Mouse (Mus musculus) neural tube, embryonic 14.5 days (tissue): ENCODE data around the gene Rce1. TPM values are rescaled to one million over a fixed set of nuclear protein-coding genes. Genes with fewer than 3 reads are reported as not detected.

Source experiments
- ATAC-seq: fragments of 200-750 bp; cut with Nextera tagmentation; 2 replicates; pipeline ENCODE4 v1.8.0; 2017; ENCODE audit warnings: low read depth, mild to moderate bottlenecking, moderate TSS enrichment, moderate library complexity
- H3K27ac ChIP-seq: fragments of 300-500 bp; sonication (generic); 2 replicates; pipeline ENCODE4 v1.5.1; 2014; ENCODE audit warnings: low read depth, mild to moderate bottlenecking, control low read depth, low read length, moderate library complexity, mixed read lengths
- H3K27me3 ChIP-seq: fragments of 300-500 bp; sonication (generic); 2 replicates; pipeline ENCODE4 v1.6.1; 2014; ENCODE audit warnings: low read length; ENCODE audit not compliant: control insufficient read depth, insufficient read depth
- H3K36me3 ChIP-seq: fragments of 300-500 bp; sonication (generic); 2 replicates; pipeline ENCODE4 v1.6.1; 2014; ENCODE audit warnings: low read length, mixed read lengths; ENCODE audit not compliant: control insufficient read depth, insufficient read depth
- H3K4me1 ChIP-seq: fragments of 300-500 bp; sonication (generic); 2 replicates; pipeline ENCODE4 v1.6.1; 2014; ENCODE audit warnings: low read length; ENCODE audit not compliant: control insufficient read depth, insufficient read depth
- H3K4me2 ChIP-seq: fragments of 300-500 bp; sonication (generic); 2 replicates; pipeline ENCODE4 v1.6.1; 2014; ENCODE audit warnings: mild to moderate bottlenecking, low read depth, low read length, control low read depth
- H3K4me3 ChIP-seq: fragments of 300-500 bp; sonication (generic); 2 replicates; pipeline ENCODE4 v1.5.1; 2014; ENCODE audit warnings: low read depth, low read length, control low read depth, mixed read lengths
- H3K9ac ChIP-seq: fragments of 300-500 bp; sonication (generic); replicated peaks from 2 replicates; pipeline ENCODE4 v1.6.1; 2014; ENCODE audit warnings: low read depth, mild to moderate bottlenecking, control low read depth, low read length, mixed read lengths
- H3K9me3 ChIP-seq: fragments of 300-500 bp; sonication (generic); 2 replicates; pipeline ENCODE4 v1.6.1; 2016; ENCODE audit warnings: low read length; ENCODE audit not compliant: control insufficient read depth
- WGBS: fragments of 180-500 bp; shearing (Covaris S2); extraction: QIAGEN DNeasy Blood & Tissue Kit; methylation state at CpG from one replicate; pipeline ENCODE4 v1.1.7; 2014; 5-methylcytosine and 5-hydroxymethylcytosine counted together
- microRNA-seq: library from miRNA; unstranded; fragments of <30 nt; microRNA quantifications from one replicate; pipeline ENCODE4, GENCODE M21; 2016
- polyA plus RNA-seq: library from polyadenylated mRNA; unstranded; fragments of >200 nt; fragmentation: Nextera tagmentation; extraction: Ambion mirVana; gene quantifications from 2 replicates; pipeline ENCODE4 v1.2.1, GENCODE M21; 2014

The Rce1 gene
- polyA plus RNA-seq, 1 experiment from 2014 or later = 45.2 TPM

DNA sequence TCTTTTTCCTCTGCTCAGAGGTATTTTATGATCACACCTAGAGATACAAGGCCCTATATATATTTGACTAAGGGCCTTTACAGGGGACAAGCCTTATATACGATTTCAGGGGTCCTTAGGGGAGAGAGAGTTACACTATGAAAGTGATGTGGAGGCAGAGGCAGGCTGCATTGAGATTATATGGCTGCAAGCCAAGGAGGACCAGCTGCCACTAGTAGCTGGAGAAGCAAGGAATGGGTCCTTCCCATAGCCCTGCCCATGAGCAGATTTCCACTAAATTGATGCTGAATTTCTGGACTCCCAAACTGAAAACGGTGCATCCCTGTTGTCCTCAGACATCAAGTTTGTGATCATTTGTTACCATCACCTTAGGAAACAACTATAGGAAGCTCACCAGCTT lies 41.6 kb downstream of the Rce1 start:
- no peaks in the 10 kb centered on the region for H3K27me3 ChIP-seq
- H3K27ac ChIP-seq = no peak overlapping the region
- no peaks in the 10 kb centered on the region for H3K9me3 ChIP-seq
- H3K4me2 ChIP-seq = no peak overlapping the region
- H3K9ac ChIP-seq = no peak overlapping the region
- no peak for ATAC-seq
- no peaks in the 10 kb centered on the region for H3K36me3 ChIP-seq
- WGBS = 64% methylated on average over 2 of the region's 2 CpGs
- no peaks in the 10 kb centered on the region for H3K4me1 ChIP-seq
- H3K4me3 ChIP-seq = no peak overlapping the region

DNA sequence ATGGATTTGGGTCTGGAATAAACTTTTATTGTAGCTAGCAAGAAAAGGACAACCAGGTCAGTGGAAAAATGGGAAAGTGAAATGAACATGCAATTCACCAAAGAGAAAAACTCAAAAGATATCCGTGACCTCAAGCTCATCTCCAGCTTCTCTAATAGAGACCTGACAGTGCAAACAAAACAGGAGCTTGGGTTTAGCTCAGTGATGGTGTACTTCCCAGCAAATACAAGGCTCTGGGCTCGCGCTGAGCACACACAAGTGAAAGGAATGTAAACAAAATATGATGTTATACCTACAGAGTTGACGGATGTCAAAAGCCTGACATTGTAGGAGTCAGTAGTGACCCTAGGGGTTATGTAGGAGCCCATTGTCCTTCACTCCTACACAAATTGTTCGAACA lies 46.1 kb downstream of the Rce1 start:
- WGBS = 91% methylated on average over 5 of the region's 5 CpGs
- H3K9ac ChIP-seq = no peak overlapping the region
- H3K4me1 ChIP-seq = no peaks in the 10 kb centered on the region
- ATAC-seq = no peak
- no peak overlapping the region for H3K4me3 ChIP-seq
- H3K27me3 ChIP-seq = no peaks in the 10 kb centered on the region
- no peaks in the 10 kb centered on the region for H3K36me3 ChIP-seq
- H3K9me3 ChIP-seq = no peaks in the 10 kb centered on the region
- H3K4me2 ChIP-seq = no peak overlapping the region
- H3K27ac ChIP-seq = no peak overlapping the region

DNA sequence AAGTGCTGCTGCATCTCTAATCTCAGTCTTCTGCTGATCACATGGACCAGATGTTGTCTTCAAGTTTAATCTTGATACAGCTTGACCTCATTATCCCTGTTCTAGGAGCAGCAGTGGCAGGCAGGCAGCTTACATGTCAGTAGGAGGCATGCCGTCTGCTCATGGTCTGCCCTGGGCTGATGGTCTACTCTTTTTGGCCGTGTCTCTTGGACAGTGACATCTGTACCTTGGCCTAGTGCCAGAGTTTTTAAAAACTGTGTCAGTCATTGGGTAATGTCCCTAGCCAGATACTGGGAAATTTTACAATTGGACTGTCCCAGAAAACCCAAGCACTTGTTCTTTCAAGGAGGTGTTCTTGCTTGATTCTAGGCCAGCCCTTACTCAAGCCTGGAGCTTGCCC lies 46.6 kb downstream of the Rce1 start:
- Histone ChIP-seq H3K27ac (no peak overlapping the region), H3K4me3 (no peak overlapping the region), H3K4me2 (no peak overlapping the region), H3K9ac (no peak overlapping the region), H3K9me3 (no peaks in the 10 kb centered on the region), H3K4me1 (no peaks in the 10 kb centered on the region), H3K27me3 (no peaks in the 10 kb centered on the region), H3K36me3 (no peaks in the 10 kb centered on the region)
- no peak for ATAC-seq
- 87% methylated on average over 2 of the region's 2 CpGs for WGBS

- Histone ChIP-seq H3K9me3 (no peaks in the 10 kb centered on the region), H3K4me1 (0 out of 2 replicates have a peak, but pooled peaks cover 3% of the 10 kb centered on the region), H3K27ac (no peak overlapping the region), H3K27me3 (no peaks in the 10 kb centered on the region), H3K4me2 (no peak overlapping the region), H3K36me3 (no peaks in the 10 kb centered on the region), H3K4me3 (no peak overlapping the region), H3K9ac (no peak overlapping the region)
- no peak for ATAC-seq
- 89% methylated on average over 1 of the region's 1 CpGs for WGBS
Observed at GRCm38 (mm10) chr19:4573241-4573640, 52.2 kb downstream of the Rce1 start.

Small RNA genes within 50 kb of the gene (microRNA-seq; reads per million reads assigned to microRNA genes)
- not detected for gene Mir6986

Other genes starting within 250 kb of the Rce1 start
- gene Kdm2a, start 227.4 kb downstream of the Rce1 start, polyA plus RNA-seq = 39.1 and 46.3 TPM in 2 replicates
- gene Rhod, start 186.2 kb downstream of the Rce1 start, polyA plus RNA-seq = 2.6 and 6.1 TPM in 2 replicates
- gene Syt12, start 148.2 kb downstream of the Rce1 start, polyA plus RNA-seq = 4.4 and 4.8 TPM in 2 replicates
- not detected in 2 replicates for gene 2010003K11Rik, start 127.1 kb downstream of the Rce1 start, polyA plus RNA-seq
- gene Pcx, start 115.2 kb downstream of the Rce1 start, polyA plus RNA-seq = 22.5 and 23.8 TPM in 2 replicates
- 14.3 and 16.9 TPM in 2 replicates for gene Lrfn4, start 10.0 kb downstream of the Rce1 start, polyA plus RNA-seq
- 7.1 and 8.5 TPM in 2 replicates for gene Gm960, start 73.0 kb upstream of the Rce1 start, polyA plus RNA-seq
- 34.7 and 44.2 TPM in 2 replicates for gene Sptbn2, start 85.5 kb upstream of the Rce1 start, polyA plus RNA-seq
- gene Rbm4b, start 130.9 kb upstream of the Rce1 start, polyA plus RNA-seq = 157 and 158 TPM in 2 replicates
- 81.1 and 95.9 TPM in 2 replicates for gene Rbm4, start 168.3 kb upstream of the Rce1 start, polyA plus RNA-seq
- 13.4 and 21.0 TPM in 2 replicates for gene Gm21992, start 186.0 kb upstream of the Rce1 start, polyA plus RNA-seq
- 54.6 and 61.1 TPM in 2 replicates for gene Rbm14, start 186.0 kb upstream of the Rce1 start, polyA plus RNA-seq
- gene Ccs, start 213.7 kb upstream of the Rce1 start, polyA plus RNA-seq = 36.4 and 38.1 TPM in 2 replicates
- 0.48 and 0.58 TPM in 2 replicates for gene Ccdc87, start 213.7 kb upstream of the Rce1 start, polyA plus RNA-seq
- gene Ctsf, start 229.5 kb upstream of the Rce1 start, polyA plus RNA-seq = 75.8 and 76.9 TPM in 2 replicates